Mouse (Mus musculus) left cerebral cortex, postnatal 14 days (tissue): Measurements from ENCODE around the gene Mup19. TPM values are rescaled to one million over a fixed set of nuclear protein-coding genes. Genes with fewer than 3 reads are reported as not detected.
"Not testable (repeated sequence)": the region's sequence is repeated elsewhere in the genome, so short reads cannot be mapped to it uniquely, and the experiment has no call there.

Experiments
- DNase-seq, 2 experiments: peaks; one replicate each; pipeline ENCODE4 v3.0.0; 2021 to 2022; ENCODE audit warnings: low spot score in 2 of 2, mixed read lengths in 1 of 2
- intact Hi-C: fragments of 180-260 bp; cut with DNase I; formaldehyde crosslinking; loops from one replicate; pipeline ENCODE4 v1.15.1; 2025
- long read RNA-seq, 2 experiments: library from polyadenylated mRNA; stranded (forward); transcript quantifications; one replicate each; pipeline ENCODE4 v2.0.0; 2021
- total RNA-seq, 2 experiments: library from RNA; stranded (reverse); gene quantifications; 2 replicates each; pipeline ENCODE4 v1.2.3; 2021

The Mup19 gene
- not detected for total RNA-seq
- long read RNA-seq, experiment 1 = 0 reads
- long read RNA-seq, experiment 2 = 0 reads

- intact Hi-C loops, DNase-seq: not testable (repeated sequence)
These were observed at the start of gene Mup19 for GRCm38 (mm10) chr4:61782169-61782568. Gene Mup19, minus strand, starts transcription at chr4:61782269.

DNA sequence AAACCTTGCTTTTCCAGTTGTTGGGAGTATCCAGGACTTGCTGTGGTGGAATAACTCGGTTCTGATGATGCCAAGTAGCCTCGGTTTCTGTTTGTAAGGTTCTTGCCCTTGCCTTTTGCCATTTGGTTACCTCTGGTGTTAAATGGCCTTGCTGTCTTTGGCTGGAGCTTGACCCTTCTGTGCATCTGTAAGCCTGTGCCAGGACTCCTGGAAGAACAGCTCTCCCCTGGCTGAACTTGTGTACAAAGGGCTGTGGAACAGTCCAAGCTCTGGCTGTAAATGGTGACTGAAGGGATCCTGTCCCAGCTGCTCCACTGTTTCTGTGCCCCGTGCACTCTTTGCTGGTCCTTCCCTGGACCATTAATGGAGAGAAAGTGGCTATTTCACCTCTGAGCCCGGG, 47.1 kb upstream of the Mup19 start:
- no peak for DNase-seq
- intact Hi-C loops = no loop called here

GRCm38 (mm10) chr4:61823185-61823584, 41.1 kb upstream of the Mup19 start:
- intact Hi-C loops = no loop called here
- no peak for DNase-seq

GRCm38 (mm10) chr4:61822541-61822940, 40.5 kb upstream of the Mup19 start:
- DNase-seq, intact Hi-C loops: not testable (repeated sequence)

DNA sequence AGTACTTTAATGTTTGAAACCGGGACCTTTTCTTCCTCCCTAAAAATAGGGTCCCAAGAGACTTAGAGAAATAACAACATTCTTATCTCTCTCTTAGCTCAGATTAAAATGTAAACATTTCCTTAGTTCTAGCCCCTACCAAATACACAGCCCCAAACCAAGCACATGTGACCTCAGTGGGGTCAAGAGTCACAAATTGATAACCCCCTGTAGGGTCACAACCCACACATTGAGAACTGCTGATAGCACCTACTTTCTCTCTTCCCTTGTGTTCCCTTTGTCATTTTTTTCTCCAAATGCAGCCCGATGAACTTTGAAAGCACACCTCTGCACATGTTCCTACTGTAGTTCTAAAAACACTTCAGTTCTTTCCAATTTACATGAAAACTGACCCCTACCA, 33.5 kb upstream of the Mup19 start:
- intact Hi-C loops = no loop called here
- DNase-seq = no peak

DNA sequence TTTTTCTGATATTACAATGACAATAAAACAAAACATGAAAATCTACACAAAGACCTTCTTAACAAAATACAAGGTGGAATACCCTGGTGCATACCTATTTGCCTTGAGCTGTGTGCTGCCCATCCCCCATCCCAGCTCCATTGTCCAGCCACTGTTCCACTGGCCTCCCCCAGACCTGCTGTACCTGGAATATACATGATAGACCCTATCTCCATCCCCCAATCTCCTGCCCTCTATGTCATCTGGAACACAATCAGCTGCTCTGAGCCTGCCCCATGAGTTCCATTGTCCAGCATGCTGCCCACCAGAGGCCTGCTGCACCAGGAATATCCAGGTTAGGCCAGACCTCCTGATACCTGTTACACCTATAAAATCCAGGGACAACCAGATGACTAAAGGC, 31.4 kb upstream of the Mup19 start:
- no peak for DNase-seq
- intact Hi-C loops = no loop called here

GRCm38 (mm10) chr4:61811193-61811592, 29.1 kb upstream of the Mup19 start:
- intact Hi-C loops = not testable (repeated sequence)

GRCm38 (mm10) chr4:61808926-61809325, 26.9 kb upstream of the Mup19 start:
- intact Hi-C loops, DNase-seq: not testable (repeated sequence)

More at GRCm38 (mm10) chr4:61811193-61811592, 29.1 kb upstream of the Mup19 start:
- DNase-seq = peak; percentile 28 to 55

DNA sequence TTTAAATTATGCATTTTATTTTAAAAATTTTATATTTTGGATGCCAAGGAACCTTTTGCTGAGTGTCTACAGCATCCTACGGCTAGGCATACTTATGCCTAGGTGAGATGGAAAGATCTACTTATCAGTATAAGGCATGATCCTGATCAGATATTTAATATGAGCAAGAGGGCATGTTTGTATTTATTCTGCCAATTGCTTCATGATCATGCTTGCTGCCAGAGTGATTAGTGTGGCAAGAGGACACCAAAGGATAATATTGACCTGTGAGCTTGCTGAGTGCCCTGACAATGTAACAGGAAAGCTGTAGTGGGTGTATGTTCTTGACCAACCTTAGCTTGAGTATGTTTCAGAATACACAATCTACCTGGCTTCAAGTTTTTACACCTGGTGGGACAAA, 7.6 kb upstream of the Mup19 start:
- DNase-seq, intact Hi-C loops: not testable (repeated sequence)

- intact Hi-C loops, DNase-seq: not testable (repeated sequence)
These were observed 2.2 kb upstream of the Mup19 start for GRCm38 (mm10) chr4:61784231-61784630.

Other genes starting within 250 kb of the Mup19 start
- not detected for gene Mup17, start 186.4 kb downstream of the Mup19 start, total RNA-seq
- gene Mup18, start 108.1 kb downstream of the Mup19 start, total RNA-seq = not detected
- gene Mup5, start 53.0 kb upstream of the Mup19 start, total RNA-seq = under 1 TPM; 0.38 to 0.53 TPM